Mouse (Mus musculus) adrenal gland, adult 8-10 months (tissue): Measurements from ENCODE around the gene Tekt3. TPM values are rescaled to one million over a fixed set of nuclear protein-coding genes. Genes with fewer than 3 reads are reported as not detected.

Experiments used
- DNase-seq: peaks from one replicate; pipeline ENCODE4 v3.0.0; 2022
- total RNA-seq, 4 experiments: library from RNA; stranded (reverse); gene quantifications; 2 replicates each; pipeline ENCODE4 v1.2.4; 2022

The Tekt3 gene
- total RNA-seq: not detected

DNA sequence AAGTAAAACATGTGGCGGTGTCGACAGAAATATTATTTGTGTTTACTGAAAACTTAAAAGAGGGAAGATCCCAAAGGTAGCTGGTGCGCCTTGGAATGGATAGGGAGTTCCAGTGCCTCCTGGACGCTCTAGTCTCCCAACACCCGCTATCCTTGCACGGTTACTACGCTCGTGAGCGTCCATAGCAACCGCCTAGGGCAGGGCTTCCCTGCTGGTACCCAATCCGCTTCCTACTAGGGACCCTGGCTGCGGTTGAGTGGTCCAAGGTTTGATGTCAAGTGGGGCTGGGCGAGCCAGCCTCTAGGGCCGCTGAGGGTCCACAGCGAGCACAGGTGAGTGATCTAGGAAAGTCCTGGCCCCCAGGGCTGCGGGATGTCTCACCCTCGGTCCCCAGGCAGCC, at the start of gene Tekt3:
TSS of gene Tekt3 (plus strand) at position 209 of the 400 bp plus-strand sequence.
- DNase-seq: no peak

GRCm38 (mm10) chr11:63017327-63018082, 43.9 kb upstream of the Tekt3 start:
- DNase-seq: no peak

DNA sequence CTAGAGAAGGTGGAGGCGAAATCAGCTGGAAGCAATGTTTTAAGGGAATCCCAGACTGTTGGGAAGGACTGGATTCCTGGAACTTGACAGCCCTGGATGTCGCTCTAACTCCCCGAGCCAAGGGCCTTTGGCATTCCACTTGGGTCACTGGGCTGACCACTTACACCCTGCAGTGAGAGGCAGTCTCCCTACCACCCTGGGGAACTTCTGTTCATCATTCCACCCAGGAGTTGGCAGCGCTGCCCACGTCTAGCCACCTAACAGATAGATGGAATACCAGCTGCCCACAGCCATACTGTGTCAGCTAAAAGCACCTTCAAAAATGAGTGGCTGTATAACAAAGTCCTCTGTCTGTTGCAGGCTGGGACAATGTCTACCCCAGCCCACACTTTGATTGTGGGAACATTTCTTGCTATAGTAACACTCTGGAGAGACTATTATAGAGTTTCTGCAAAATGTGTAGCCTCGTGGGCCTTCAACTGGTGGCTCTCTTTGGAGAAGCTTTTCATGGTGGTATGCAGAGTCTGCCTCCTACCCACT, 43.3 kb upstream of the Tekt3 start:
- no peak for DNase-seq

DNA sequence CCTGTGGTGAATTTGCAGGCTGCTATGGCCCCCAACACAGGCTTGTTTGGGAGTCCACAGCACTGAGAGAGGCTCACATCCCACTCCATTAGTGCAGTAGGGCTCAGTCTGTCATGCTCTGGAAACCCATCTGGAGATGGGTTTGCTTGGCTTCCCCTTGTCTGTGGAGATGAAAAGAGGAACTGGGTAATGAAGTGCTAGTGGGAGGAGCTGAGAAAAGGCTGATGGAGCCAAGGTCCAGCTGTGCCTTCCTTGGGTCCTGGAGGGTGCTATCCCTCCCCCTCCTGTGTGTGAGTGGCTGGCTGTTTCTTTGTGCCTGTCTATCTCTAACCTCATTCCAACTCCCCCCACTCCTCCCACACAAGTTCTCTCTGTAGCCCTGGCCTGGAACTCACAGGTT, 40.8 kb upstream of the Tekt3 start:
- DNase-seq: no peak

DNA sequence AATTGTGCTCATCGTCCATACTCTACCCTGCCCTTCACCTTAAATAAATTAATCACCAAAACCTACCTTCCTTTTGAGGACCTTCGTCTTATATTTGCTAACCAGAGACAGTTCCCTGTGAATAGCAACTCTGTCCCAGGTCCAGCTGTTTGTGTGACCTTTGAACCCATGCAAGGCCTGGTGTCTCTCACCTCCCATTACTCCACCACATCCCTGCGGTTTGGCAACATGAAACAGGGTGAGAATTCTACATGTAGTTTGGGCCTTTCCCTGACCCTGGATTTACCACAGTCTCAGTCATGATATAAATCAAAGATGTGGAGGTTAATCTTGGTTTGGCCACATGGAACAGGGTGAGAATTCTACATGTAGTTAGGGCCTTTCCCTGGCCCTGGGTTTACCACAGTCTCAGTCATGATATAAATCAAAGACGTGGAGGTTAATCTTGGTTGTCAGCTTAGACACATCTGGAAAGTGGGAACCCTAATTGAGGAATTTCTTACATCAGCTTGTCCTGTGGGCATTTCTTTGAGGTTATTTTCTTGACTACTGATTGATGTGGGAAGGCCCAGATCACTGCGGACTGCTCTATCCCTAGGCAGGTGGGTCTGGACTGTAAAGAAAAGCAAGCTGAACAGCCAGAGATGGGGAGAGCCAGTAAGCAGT, 40.2 kb upstream of the Tekt3 start:
- DNase-seq: no peak

GRCm38 (mm10) chr11:63023461-63023860, 38.0 kb upstream of the Tekt3 start:
- peak; percentile 54 for DNase-seq

- no peak for DNase-seq
Observed at GRCm38 (mm10) chr11:63024136-63024535, 37.3 kb upstream of the Tekt3 start.

GRCm38 (mm10) chr11:63025476-63025875, 36.0 kb upstream of the Tekt3 start:
- DNase-seq: no peak

DNA sequence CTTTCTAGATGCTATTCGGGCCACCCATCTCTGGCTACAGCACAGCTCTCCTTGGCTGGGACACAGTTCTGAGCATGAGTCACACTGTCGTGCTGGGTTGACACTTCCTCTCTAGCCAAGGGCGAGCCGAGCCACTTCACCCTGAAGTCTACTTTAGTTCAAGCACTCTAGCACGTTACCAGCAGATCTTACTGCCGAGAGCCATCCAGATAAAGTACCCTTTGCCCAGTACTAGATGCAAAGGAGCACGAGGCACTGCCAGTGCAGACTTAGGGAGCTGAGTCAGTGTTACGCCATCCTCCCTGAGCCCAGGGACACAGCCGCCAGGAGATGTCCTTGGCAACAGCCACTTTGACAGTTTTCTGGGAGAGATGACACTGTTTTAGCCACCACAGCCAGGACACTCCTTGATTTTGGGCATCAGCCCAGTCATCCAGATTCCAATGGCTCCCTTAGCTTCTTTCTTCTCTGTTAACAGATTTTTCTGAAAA, 34.8 kb upstream of the Tekt3 start:
- DNase-seq: peak; percentile 86

DNA sequence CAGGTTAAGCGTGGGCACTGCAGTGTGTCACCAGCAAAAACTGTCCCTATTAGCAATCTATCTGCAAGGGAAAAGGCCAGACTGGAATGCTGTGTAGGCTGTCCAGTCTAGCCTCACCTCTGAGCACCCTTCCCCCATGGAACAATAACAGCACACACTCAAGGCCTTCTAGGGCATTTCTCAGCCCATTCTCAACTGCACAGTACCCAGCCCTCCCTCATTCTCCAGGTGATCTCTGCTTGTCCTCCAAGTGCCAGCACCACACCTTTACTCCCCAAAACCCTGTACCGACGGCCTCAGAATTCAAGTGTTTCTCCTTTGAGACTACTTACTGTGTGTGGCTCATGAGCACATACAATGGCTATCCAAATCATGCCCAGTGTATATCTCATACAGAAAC, 33.3 kb upstream of the Tekt3 start:
- no peak for DNase-seq

DNA sequence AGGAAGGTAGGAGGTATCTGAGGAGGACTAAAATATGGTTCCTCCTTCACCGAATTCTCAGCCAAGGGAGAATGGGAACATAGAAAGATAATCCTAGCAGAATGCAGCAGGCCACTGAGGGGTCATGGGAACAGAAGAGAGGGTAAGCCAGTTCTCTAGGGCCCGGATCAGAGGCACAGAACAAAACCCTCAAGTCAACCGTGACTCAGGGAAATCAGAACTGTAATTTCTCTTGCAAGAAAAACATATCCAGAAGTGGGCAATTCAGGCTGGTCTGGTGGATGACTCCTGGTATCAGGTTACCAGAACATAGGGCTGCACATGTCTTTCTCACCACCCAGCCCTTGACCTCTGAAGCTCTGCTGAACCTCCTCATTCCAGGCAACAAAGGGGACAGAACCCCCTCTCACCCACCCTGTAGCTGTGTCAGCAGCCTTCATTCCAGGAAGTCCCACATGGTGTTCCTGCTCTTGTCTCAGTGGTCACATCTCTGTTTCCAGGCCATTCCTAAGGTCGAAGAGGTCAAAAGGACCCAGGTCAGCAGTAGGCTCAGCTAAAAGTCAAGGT, 32.2 kb upstream of the Tekt3 start:
- no peak for DNase-seq

- DNase-seq: no peak
Observed at GRCm38 (mm10) chr11:63029721-63030120, 31.7 kb upstream of the Tekt3 start.

- no peak for DNase-seq
Observed at GRCm38 (mm10) chr11:63035420-63036211, 25.8 kb upstream of the Tekt3 start.

DNA sequence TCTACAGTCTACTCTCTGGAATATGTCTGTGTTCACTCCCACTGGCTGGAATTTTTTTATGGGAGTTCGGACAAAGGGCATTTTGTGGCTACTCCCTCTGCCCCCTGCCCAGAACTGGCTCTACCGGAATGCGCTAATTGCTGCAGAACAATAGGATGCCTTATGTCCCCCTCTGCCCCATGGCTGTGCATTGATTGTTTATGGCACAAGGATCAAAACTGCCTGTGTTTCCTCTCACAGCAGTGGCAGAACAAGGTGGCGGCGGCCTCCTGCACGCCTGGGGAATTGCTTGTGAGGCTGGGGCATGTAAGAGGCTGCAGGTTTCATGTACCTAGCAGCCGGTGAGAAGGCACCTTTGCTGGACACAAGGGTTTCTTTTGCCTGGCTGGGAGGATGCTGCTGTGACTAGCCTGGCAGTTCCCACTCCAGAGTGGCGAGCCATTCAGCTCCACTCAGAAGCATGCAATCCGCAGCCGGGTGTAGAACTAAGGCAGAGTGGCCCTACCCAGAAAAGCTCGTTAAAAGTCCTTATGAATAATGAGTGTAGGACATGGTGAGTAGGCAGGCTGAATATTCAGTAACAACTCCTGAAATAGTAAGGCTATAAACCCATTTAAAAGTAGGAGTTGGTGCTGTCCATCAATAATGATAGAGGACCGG, 21.3 kb upstream of the Tekt3 start:
- DNase-seq: no peak

GRCm38 (mm10) chr11:63045771-63046170, 15.7 kb upstream of the Tekt3 start:
- DNase-seq: no peak

GRCm38 (mm10) chr11:63046380-63046779, 15.1 kb upstream of the Tekt3 start:
- DNase-seq: no peak

GRCm38 (mm10) chr11:63050362-63050932, 11.0 kb upstream of the Tekt3 start:
- no peak for DNase-seq

GRCm38 (mm10) chr11:63051041-63051440, 10.4 kb upstream of the Tekt3 start:
- no peak for DNase-seq

DNA sequence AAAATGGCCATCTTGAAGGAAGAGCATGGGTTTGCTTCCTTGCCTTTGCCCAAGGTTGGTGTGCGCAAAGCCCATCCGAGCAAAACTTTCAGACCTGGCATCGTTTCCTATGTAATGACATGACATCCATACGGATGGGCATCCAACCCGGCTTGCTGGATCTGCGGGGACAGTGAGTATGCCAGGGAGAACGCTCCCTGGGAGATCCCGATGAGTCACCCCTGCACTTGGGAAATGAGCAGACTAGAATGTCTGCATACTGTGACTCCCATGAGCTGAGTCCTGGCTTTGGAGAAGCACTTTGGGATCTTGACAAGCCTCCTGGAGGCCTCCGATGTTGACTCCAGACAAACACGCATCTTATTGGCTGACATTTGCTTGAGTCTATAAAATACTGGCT, 9.5 kb upstream of the Tekt3 start:
- no peak for DNase-seq

- no peak for DNase-seq
Observed at GRCm38 (mm10) chr11:63055596-63055995, 5.9 kb upstream of the Tekt3 start.

- no peak for DNase-seq
Observed at GRCm38 (mm10) chr11:63058375-63058952, 3.0 kb upstream of the Tekt3 start.
